20 mouse cellular contexts compared by ENCODE assay signal in the genomic region with DNA sequence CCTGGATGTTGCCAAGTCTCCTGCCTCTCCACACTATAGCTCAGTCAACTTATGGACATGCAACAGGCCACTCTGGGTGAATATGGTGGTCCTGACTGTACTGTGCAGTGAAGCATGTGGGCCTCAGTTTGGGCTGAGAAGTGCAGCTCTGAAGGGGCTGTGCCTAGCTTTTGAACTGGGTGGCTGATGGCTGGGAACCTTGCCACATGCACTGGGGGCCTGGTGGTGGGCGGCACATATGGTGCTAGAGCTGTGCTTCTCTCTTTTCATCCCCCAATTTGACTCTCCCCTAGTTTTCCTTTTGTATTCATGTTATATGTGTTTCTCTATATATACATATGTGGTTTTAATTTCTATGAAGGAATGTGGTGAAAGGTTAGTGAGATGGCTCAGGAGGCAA.
A peak's percentile ranks its signal among the peaks of the same experiment; 100 is the strongest.
DNase-seq lines count a peak whose midpoint lies in the region; ATAC-seq lines count a peak whose summit lies in the region.
"Had no signal": no experiment of that assay in that cellular context is flagged by ENCODE, and none has a peak within 500 bp of the region (broad histone marks: within the 10 kb centered on the region; RNA-seq: fewer than 3 reads in every experiment).

No protein-coding gene starts in this region.

- DNase-seq in frontal cortex, postnatal 14 days (ENCODE audit: low spot score in 2 of 2): no peak
- DNase-seq in left cerebral cortex, postnatal 36 days (ENCODE audit: low spot score in 2 of 2): peak; percentile 10 to 47
- DNase-seq in left cerebral cortex, adult 11 months (ENCODE audit: low spot score): no peak
- peak; percentile 27 for DNase-seq in layer of hippocampus, adult 9-10 months (ENCODE audit: low spot score)
- DNase-seq in testis, postnatal 14 days (ENCODE audit: low spot score): no peak
- no peak for DNase-seq in thymus, postnatal 4 days
- DNase-seq: adrenal gland, adult 8-10 months; cerebellum, adult 18-20 months; cerebellum, postnatal 14 days; gastrocnemius, postnatal 10 days; heart, postnatal 4 days; kidney, adult 2 months; kidney, postnatal 10 days; left cerebral cortex, postnatal 4 days; lung, embryonic 14.5 days; thymus, postnatal 14 days had no signal

- ATAC-seq in frontal cortex, adult (ENCODE audit: low TSS enrichment): peak; percentile 70
- ATAC-seq: activated CD4-positive, CD25-positive, alpha-beta regulatory T cell, adult 4 months; forebrain, embryonic 16.5 days; midbrain, embryonic 13.5 days had no signal

- intact Hi-C loops in left cerebral cortex, postnatal 36 days (cut with DNase I): no loop called here

Comparison
In these comparisons a context has a peak if more than half of its experiments do, and no peak if none do; other contexts are left out.
1. DNase-seq: peak in left cerebral cortex, postnatal 36 days (2 of 2) and layer of hippocampus, adult 9-10 months (single experiment); none in frontal cortex, postnatal 14 days (0 of 2), left cerebral cortex, adult 11 months (single experiment), testis, postnatal 14 days (single experiment) and thymus, postnatal 4 days (single experiment).